Mouse (Mus musculus) cerebellum, adult 9-10 months (tissue): ENCODE measurements at regions not wholly inside any gene's neighbourhood (a gene's known extent, or its start where the extent isn't known, plus 50 kb on each side); places are given as distances from the start of the nearest gene placed in this dataset.

Experiments used
- DNase-seq: peaks from one replicate; pipeline ENCODE4 v3.0.0; 2022

DNA sequence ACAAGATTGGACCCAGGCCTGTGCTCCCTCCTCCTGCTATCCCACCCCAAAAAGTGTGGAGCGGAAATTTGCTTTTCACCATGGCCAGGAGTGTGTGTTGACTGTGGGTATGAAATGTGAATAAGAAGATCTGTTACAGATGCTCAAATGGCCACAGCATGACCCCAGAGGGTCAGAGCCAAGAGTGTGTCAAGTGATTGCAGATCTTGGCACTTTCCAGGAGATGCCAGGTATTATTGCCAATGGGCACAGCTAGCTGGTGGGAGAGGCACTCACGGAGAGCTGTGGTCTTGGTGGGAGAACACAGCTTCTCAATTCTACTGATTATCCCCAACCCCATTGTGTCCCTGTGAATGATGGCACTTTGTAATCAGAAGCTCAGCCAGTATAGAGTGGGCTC lies 62.7 kb downstream of the Smim20 start:
- DNase-seq, result no peak

DNA sequence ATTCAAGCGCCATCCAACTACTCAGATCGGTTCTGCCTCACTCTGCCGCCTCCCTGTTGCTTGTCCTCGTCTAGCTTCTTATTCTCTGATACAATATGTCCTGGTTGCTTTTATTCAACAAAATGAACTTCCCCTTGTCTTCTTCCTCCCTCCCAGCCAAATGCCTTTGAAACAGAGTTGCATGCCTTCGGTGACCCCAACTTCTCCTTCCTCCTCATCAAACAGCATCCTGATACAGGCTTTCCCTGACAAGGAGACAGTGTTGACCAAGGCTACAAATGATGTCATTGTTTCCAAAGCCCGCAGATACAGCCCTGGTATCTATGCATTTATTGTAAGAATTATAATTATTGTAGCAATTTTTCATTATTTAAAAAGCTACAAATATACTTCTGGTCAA lies 69.8 kb downstream of the Smim20 start:
- DNase-seq, result no peak

DNA sequence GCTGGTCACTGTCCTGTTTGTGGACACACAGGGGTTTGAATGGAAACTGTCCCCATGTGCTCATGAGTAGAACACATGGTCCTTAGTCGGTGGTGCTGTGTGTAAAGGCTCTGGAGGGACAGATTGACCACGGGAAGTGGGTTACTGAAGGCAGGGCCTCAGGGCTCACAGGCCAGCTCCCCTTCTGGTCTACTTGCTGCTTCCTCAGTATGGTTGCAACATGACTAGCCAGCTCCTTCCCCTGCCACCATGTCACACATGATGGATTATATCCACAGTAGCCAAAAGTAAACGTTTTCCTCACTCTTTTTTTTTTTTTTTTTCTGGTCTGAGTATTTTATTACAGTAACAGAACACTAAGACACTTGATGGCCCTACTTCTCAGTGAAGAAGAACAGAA lies 70.9 kb downstream of the Smim20 start:
- no peak for DNase-seq

DNA sequence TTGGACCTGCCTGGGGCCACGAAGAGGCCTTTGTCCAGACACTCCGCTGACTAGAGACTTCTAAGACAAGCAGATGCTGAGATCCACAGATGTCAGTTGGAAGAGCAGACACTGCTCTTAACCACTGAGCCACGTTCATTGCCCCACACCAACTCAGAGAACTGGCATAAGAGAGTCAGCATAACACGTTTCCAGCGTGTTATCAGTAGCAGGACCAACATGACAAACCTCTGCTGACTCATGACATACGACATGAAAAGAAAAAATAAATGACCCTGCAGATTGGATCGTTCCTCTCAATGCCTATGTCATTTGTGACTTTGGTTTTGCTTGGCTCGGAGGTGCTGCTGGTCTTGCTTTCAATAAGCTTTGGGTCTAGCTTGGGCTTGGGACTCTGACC lies 78.3 kb downstream of the Smim20 start:
- no peak for DNase-seq

GRCm38 (mm10) chr5:53346028-53346427 lies 79.1 kb downstream of the Smim20 start:
- no peak for DNase-seq

GRCm38 (mm10) chr5:53346756-53347155 lies 79.9 kb downstream of the Smim20 start:
- no peak for DNase-seq

GRCm38 (mm10) chr5:53352852-53353251 lies 86.0 kb downstream of the Smim20 start:
- no peak for DNase-seq

- no peak for DNase-seq
Measured at GRCm38 (mm10) chr5:53354296-53354695, 87.4 kb downstream of the Smim20 start.

DNA sequence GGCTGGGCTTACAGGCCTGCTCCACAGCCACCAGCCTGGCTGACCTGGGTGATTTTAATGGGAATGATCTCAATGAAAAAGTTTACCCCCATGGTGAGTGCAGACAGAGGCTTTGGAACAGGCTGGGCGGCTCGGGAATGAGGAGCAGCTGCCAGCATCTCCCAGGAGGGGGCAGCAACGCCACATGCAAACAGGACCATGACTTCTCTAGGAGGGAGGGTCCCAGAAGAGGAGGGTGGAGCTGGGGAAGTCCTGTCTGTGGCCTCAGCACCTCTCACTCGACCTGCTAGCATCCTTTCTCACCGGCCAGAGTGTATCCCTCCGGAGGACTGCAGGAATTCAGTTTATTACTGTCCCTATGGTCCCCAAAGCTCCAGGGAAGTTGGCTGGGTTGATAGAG lies 88.2 kb downstream of the Smim20 start:
- peak; percentile 56 for DNase-seq

GRCm38 (mm10) chr5:53357086-53357608 lies 90.3 kb downstream of the Smim20 start:
- no peak for DNase-seq

DNA sequence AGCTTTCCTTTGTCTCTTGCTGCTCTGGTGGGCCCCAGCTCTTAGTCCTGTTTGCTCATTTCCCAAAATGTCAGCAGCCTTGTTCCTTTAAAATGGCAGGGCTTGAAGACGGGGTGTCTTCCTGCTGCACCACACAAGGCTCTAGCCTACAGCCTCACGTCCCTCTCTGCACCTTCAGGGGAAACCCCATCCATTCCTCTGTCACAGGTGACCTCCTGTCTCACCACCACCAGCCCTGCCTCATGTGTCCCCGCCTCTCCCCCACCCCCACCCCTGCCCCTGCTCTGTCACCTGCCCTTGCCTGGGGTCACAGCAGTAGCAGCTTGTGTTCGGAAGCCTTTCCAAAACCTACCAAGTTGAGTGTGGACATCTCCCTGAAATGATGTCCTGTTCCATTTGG lies 91.3 kb downstream of the Smim20 start:
- DNase-seq, result no peak

DNA sequence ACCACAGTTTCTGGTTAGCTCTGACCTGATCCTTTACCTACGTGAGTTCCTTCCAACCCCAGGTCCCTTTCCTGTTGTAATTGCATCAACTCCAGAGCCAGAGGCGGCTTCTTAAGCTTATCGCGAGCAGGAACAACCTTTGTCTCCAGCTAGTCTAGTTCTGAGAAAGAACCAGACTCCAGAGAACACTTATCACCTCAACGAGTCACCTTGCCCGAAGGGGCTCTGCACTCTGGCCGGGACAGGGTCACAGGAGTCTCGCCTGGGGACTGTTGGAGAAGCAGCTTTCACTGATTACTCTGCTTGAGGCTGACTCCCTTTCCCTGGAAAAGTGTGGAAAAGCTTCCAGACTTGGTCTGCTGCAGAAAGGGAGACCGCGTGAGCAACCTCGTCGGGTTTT lies 93.0 kb downstream of the Smim20 start:
- DNase-seq, result no peak

- DNase-seq, result no peak
Measured at GRCm38 (mm10) chr5:53361295-53361694, 94.4 kb downstream of the Smim20 start.

GRCm38 (mm10) chr5:53363898-53364297 lies 97.0 kb downstream of the Smim20 start:
- DNase-seq, result no peak

GRCm38 (mm10) chr5:53366882-53367561 lies 98.9 kb upstream of the Rbpj start:
- no peak for DNase-seq

DNA sequence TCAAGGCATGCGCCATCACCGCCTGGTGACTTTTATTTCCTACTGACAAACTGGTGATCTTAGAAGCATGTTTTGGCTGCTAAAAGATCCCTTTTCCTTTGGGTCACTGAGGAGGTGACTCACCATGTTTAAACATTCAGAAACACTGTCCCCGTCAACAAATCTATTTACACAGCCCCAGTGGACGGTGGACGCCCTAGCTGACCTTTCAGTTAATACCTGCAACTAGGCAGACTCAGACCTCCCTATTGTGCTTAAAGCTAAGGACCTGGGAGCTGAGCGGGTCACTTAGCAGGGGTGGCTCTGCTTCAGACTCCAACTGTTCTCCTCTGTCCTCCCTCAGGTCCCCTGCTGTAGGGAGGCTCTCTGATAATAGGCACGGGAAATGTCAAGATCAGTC lies 95.7 kb upstream of the Rbpj start:
- no peak for DNase-seq

- no peak for DNase-seq
Measured at GRCm38 (mm10) chr5:53371638-53372037, 94.3 kb upstream of the Rbpj start.

DNA sequence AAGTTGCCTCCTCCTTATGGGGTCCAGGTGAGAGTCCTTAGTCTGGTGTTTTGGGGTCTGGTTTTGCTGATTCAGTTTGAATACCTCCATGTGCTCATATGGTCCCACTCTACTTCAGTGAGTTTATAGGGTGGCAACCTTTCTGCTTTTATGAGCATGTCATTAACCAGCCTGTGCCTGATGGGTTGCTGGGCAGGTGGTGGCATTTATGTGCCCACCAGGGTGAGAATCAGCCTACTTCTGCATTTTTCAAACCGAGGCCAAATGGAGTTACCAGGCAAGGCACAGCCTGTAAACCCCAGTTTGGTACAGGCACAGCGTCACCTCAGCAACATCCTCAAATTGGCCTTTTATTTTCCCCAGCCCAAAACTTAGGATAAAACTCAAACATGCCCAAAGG lies 92.6 kb upstream of the Rbpj start:
- no peak for DNase-seq

DNA sequence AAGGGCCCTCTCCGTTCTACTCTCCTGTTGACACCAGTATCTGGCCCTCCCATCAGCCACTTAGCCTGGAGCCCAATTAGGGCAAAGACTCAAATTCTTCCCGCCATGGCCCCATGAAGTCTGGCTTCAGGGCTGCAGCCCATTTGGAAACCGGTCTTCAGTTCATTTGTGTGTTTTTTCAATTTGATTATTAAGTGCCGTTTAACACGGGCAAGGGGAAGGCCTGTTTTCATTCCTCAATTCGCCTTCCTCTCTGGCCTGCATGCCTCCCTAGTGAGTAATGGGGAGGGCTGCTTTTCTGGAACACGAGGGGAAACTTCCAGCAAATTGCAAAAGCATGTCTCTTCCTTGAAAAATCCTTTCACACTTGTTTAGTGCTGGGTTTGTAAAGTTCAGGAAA lies 89.1 kb upstream of the Rbpj start:
- no peak for DNase-seq

DNA sequence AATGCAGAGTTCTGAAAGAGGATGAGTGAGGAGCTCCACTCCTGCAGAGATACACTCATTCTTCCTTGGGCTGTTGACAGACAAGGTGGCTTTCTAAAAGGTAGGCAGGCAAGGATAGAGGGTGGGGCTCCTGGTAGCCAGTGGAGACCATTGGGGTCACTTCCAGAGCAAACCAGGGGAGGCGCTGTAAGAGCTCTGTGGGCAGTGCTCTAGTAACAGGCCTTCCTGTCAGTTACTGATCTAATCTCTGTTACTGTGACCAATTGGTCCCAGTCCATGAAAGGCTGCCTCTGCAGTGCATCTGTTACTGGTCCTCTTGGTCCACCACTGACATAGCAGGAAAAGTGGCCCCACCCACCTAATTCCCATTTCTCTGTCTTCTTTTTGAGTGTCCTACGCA lies 88.3 kb upstream of the Rbpj start:
- DNase-seq, result no peak

DNA sequence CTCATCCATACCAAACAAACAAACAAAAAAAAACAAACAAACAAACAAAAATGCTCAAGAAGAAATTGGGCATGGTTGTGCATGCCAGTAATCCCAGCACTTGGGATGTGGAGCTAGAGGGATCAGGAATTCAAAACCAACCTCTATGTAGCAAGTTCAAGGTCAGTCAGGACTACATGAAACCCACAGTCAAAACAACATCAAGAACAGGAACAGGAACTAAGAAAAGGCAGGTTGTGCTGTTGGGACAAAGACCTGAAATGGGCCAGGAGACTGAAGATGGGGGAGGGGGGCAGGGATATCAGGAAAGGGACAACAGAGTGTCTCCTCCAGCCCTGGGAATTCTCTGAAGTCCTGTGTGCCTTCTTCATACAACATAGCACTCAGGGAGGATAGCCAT lies 87.8 kb upstream of the Rbpj start:
- DNase-seq, result no peak

- DNase-seq, result no peak
Measured at GRCm38 (mm10) chr5:53378599-53378998, 87.4 kb upstream of the Rbpj start.

DNA sequence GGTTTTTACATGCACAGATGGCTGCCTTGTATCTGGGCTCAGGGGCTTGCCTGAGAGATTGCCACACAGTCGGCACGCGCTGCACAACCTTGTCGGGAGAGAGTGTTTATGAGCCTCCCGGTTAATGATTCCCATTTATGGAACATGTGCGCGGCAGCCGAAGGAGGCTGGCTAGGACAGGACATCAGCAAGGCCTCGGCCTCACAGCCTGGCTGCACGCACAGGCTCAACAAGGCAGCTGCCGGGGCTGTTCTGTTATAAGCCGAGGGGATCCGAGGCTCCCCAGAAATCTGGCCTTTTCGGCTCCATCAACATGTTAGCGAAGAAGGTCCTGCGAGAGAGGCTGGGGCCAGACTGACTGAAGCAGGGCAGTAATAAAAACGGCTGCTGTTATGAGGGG lies 86.3 kb upstream of the Rbpj start:
- no peak for DNase-seq

- no peak for DNase-seq
Measured at GRCm38 (mm10) chr5:53380203-53380602, 85.7 kb upstream of the Rbpj start.

GRCm38 (mm10) chr5:53381492-53382199 lies 84.3 kb upstream of the Rbpj start:
- peak; percentile 11 for DNase-seq
